Mouse (Mus musculus): ENCODE data around the gene Ptprm. TPM values are rescaled to one million over a fixed set of nuclear protein-coding genes. Genes with fewer than 3 reads are reported as not detected.

Ptprm gene
- polyA plus RNA-seq, 1 experiment from 2014 or later, result 5.4 TPM

- Histone ChIP-seq H3K9ac (ENCODE audit: low read depth, low read length) (no peak overlapping the region), H3K36me3 (ENCODE audit: control insufficient read depth, insufficient read depth) (no peaks in the 10 kb centered on the region), H3K27ac (ENCODE audit: low read depth, low read length) (no peak overlapping the region), H3K9me3 (ENCODE audit: control insufficient read depth) (no peaks in the 10 kb centered on the region), H3K4me2 (replicated peaks; ENCODE audit: low read depth) (no peak overlapping the region), H3K4me1 (replicated peaks; ENCODE audit: control insufficient read depth, insufficient read depth, low read length) (no peaks in the 10 kb centered on the region), H3K27me3 (replicated peaks; ENCODE audit: control insufficient read depth, insufficient read depth, low read length) (no peaks in the 10 kb centered on the region), H3K4me3 (ENCODE audit: low read depth, low read length) (no peak overlapping the region)
- ATAC-seq, result no peak
- no peak for TF ChIP-seq CTCF (IDR thresholded peaks at IDR 0.05; ENCODE audit: low read depth)
- 78% methylated on average over 6 of the region's 6 CpGs for WGBS
Measured at GRCm38 (mm10) chr17:66738331-66738730, 615.9 kb downstream of the Ptprm start.

- no peak overlapping the region for H3K27ac ChIP-seq (ENCODE audit: low read depth, low read length)
- H3K36me3 ChIP-seq (ENCODE audit: control insufficient read depth, insufficient read depth), result no peaks in the 10 kb centered on the region
- no peak overlapping the region for H3K9ac ChIP-seq (ENCODE audit: low read depth, low read length)
- H3K4me2 ChIP-seq (replicated peaks; ENCODE audit: low read depth), result no peak overlapping the region
- no peaks in the 10 kb centered on the region for H3K4me1 ChIP-seq (replicated peaks; ENCODE audit: control insufficient read depth, insufficient read depth, low read length)
- TF ChIP-seq CTCF (IDR thresholded peaks at IDR 0.05; ENCODE audit: low read depth), result no peak
- H3K27me3 ChIP-seq (replicated peaks; ENCODE audit: control insufficient read depth, insufficient read depth, low read length), result no peaks in the 10 kb centered on the region
- no peaks in the 10 kb centered on the region for H3K9me3 ChIP-seq (ENCODE audit: control insufficient read depth)
- H3K4me3 ChIP-seq (ENCODE audit: low read depth, low read length), result no peak overlapping the region
- WGBS, result 68% methylated on average over 6 of the region's 6 CpGs
- no peak for ATAC-seq
Measured at GRCm38 (mm10) chr17:66736450-66736849, 617.8 kb downstream of the Ptprm start.

GRCm38 (mm10) chr17:66733541-66733940, 620.7 kb downstream of the Ptprm start:
- Histone ChIP-seq H3K27me3 (replicated peaks; ENCODE audit: control insufficient read depth, insufficient read depth, low read length) (no peaks in the 10 kb centered on the region), H3K9me3 (ENCODE audit: control insufficient read depth) (no peaks in the 10 kb centered on the region), H3K9ac (ENCODE audit: low read depth, low read length) (no peak overlapping the region), H3K4me3 (ENCODE audit: low read depth, low read length) (no peak overlapping the region), H3K4me1 (replicated peaks; ENCODE audit: control insufficient read depth, insufficient read depth, low read length) (no peaks in the 10 kb centered on the region), H3K27ac (ENCODE audit: low read depth, low read length) (no peak overlapping the region), H3K36me3 (ENCODE audit: control insufficient read depth, insufficient read depth) (no peaks in the 10 kb centered on the region), H3K4me2 (replicated peaks; ENCODE audit: low read depth) (no peak overlapping the region)
- WGBS, result 85% methylated on average over 12 of the region's 12 CpGs
- no peak for TF ChIP-seq CTCF (IDR thresholded peaks at IDR 0.05; ENCODE audit: low read depth)
- no peak for ATAC-seq

- no peak overlapping the region for H3K9ac ChIP-seq (ENCODE audit: low read depth, low read length)
- H3K9me3 ChIP-seq (ENCODE audit: control insufficient read depth), result no peaks in the 10 kb centered on the region
- H3K27me3 ChIP-seq (replicated peaks; ENCODE audit: control insufficient read depth, insufficient read depth, low read length), result no peaks in the 10 kb centered on the region
- no peak overlapping the region for H3K4me2 ChIP-seq (replicated peaks; ENCODE audit: low read depth)
- no peak overlapping the region for H3K4me3 ChIP-seq (ENCODE audit: low read depth, low read length)
- no peak for ATAC-seq
- no peak overlapping the region for H3K27ac ChIP-seq (ENCODE audit: low read depth, low read length)
- no peaks in the 10 kb centered on the region; the same call in 1 of the 2 replicates for H3K36me3 ChIP-seq (ENCODE audit: control insufficient read depth, insufficient read depth)
- WGBS, result 79% methylated on average over 6 of the region's 6 CpGs
- TF ChIP-seq CTCF (IDR thresholded peaks at IDR 0.05; ENCODE audit: low read depth), result no peak
- H3K4me1 ChIP-seq (replicated peaks; ENCODE audit: control insufficient read depth, insufficient read depth, low read length), result no peaks in the 10 kb centered on the region
Measured at GRCm38 (mm10) chr17:66729979-66730378, 624.3 kb downstream of the Ptprm start.

- no peaks in the 10 kb centered on the region for H3K27me3 ChIP-seq (replicated peaks; ENCODE audit: control insufficient read depth, insufficient read depth, low read length)
- H3K4me1 ChIP-seq (replicated peaks; ENCODE audit: control insufficient read depth, insufficient read depth, low read length), result no peaks in the 10 kb centered on the region
- no peak overlapping the region for H3K27ac ChIP-seq (ENCODE audit: low read depth, low read length)
- TF ChIP-seq CTCF (IDR thresholded peaks at IDR 0.05; ENCODE audit: low read depth), result no peak
- ATAC-seq, result no peak
- H3K9me3 ChIP-seq (ENCODE audit: control insufficient read depth), result no peaks in the 10 kb centered on the region
- WGBS, result 54% methylated on average over 9 of the region's 9 CpGs
- H3K9ac ChIP-seq (ENCODE audit: low read depth, low read length), result no peak overlapping the region
- no peaks in the 10 kb centered on the region; the same call in 1 of the 2 replicates for H3K36me3 ChIP-seq (ENCODE audit: control insufficient read depth, insufficient read depth)
- H3K4me3 ChIP-seq (ENCODE audit: low read depth, low read length), result no peak overlapping the region
- H3K4me2 ChIP-seq (replicated peaks; ENCODE audit: low read depth), result no peak overlapping the region
Measured at GRCm38 (mm10) chr17:66720992-66721351, 633.3 kb downstream of the Ptprm start.

- Histone ChIP-seq H3K27ac (ENCODE audit: low read depth, low read length) (no peak overlapping the region), H3K9me3 (ENCODE audit: control insufficient read depth) (no peaks in the 10 kb centered on the region), H3K9ac (ENCODE audit: low read depth, low read length) (no peak overlapping the region), H3K36me3 (ENCODE audit: control insufficient read depth, insufficient read depth) (no peaks in the 10 kb centered on the region), H3K4me2 (replicated peaks; ENCODE audit: low read depth) (no peak overlapping the region), H3K27me3 (replicated peaks; ENCODE audit: control insufficient read depth, insufficient read depth, low read length) (no peaks in the 10 kb centered on the region), H3K4me3 (ENCODE audit: low read depth, low read length) (no peak overlapping the region), H3K4me1 (replicated peaks; ENCODE audit: control insufficient read depth, insufficient read depth, low read length) (no peaks in the 10 kb centered on the region)
- no peak for TF ChIP-seq CTCF (IDR thresholded peaks at IDR 0.05; ENCODE audit: low read depth)
- no peak for ATAC-seq
- WGBS, result 57% methylated on average over 11 of the region's 11 CpGs
Measured at GRCm38 (mm10) chr17:66720200-66720991, 633.9 kb downstream of the Ptprm start.
